Mouse (Mus musculus): ENCODE measurements around the gene Socs5.

DNA sequence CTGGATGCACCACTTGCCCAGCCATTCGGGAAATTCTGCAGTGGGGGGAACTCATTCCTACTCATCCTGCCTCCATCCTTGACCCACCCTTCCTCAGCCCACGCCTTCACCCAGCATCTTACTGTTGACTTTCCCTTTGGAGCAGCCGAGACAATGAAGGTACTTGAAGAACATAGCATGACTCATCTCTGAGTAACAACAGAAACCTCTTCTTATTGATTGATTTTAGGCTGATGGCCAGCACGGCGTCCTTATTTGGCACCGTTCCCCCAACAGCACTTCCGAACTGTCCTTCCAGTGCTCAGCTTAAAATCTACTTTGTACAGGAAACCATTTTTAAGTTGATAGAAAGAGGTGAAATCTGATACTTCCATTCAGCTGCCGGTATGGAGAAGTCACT, 4.8 kb upstream of the Socs5 start:
- TF ChIP-seq CTCF (IDR thresholded peaks at IDR 0.05; ENCODE audit: control insufficient read depth, insufficient read depth, insufficient replicate concordance, low read depth, low read length) = no peak
- no peak for TF ChIP-seq POLR2A (IDR thresholded peaks at IDR 0.05; ENCODE audit: control insufficient read depth, low read depth, low read length)

All from testis, adult 2 months (tissue).